ENCODE assay signal across 10 mouse cellular contexts in genomic region chr5:111639476-111640287, GRCm38 (mm10).
DNase-seq lines count a peak whose midpoint lies in the region; ATAC-seq and TF ChIP-seq lines count a peak whose summit lies in the region.
"Had no signal": no experiment of that assay in that cellular context is flagged by ENCODE, and none has a peak within 500 bp of the region (broad histone marks: within the 10 kb centered on the region; RNA-seq: fewer than 3 reads in every experiment).

No protein-coding gene starts in this region.

- no peak for ATAC-seq in kidney, postnatal 0 days (replicated peaks; ENCODE audit: low FRiP score, low read depth)
- no peak for ATAC-seq in forebrain, embryonic 12.5 days (ENCODE audit: low FRiP score)
- ATAC-seq in intestine, embryonic 16.5 days = peak; percentile 33; the same call in 1 of the 2 replicates
- peak; percentile 45; the same call in 1 of the 2 replicates for ATAC-seq in neural tube, embryonic 11.5 days (ENCODE audit: insufficient read depth, low FRiP score, low TSS enrichment)

- no peak overlapping the region for H3K27ac ChIP-seq in kidney, postnatal 0 days
- peak overlapping the region; percentile 14; the same call in 1 of the 2 replicates for H3K27ac ChIP-seq in forebrain, embryonic 12.5 days
- H3K27ac ChIP-seq in intestine, embryonic 16.5 days (ENCODE audit: low read length) = no peak overlapping the region
- no peak overlapping the region for H3K27ac ChIP-seq in neural tube, embryonic 11.5 days (ENCODE audit: low read depth, low read length)
- H3K27ac ChIP-seq: gastrocnemius, adult 2 months had no signal

- H3K9me3 ChIP-seq in kidney, postnatal 0 days (replicated peaks; ENCODE audit: low read length) = no peaks in the 10 kb centered on the region
- no peaks in the 10 kb centered on the region for H3K9me3 ChIP-seq in forebrain, embryonic 12.5 days
- H3K9me3 ChIP-seq in intestine, embryonic 16.5 days (ENCODE audit: control insufficient read depth, low read length) = no peaks in the 10 kb centered on the region
- no peaks in the 10 kb centered on the region; the same call in 1 of the 2 replicates for H3K9me3 ChIP-seq in neural tube, embryonic 11.5 days (ENCODE audit: control insufficient read depth, low read length)

- H3K27me3 ChIP-seq in kidney, postnatal 0 days (ENCODE audit: insufficient read depth, low read length) = no peaks in the 10 kb centered on the region
- 0 out of 2 replicates have a peak, but pooled peaks cover 13% of the 10 kb centered on the region for H3K27me3 ChIP-seq in forebrain, embryonic 12.5 days
- no peaks in the 10 kb centered on the region for H3K27me3 ChIP-seq in intestine, embryonic 16.5 days (replicated peaks; ENCODE audit: control insufficient read depth, insufficient read depth, low read length)
- no peaks in the 10 kb centered on the region for H3K27me3 ChIP-seq in neural tube, embryonic 11.5 days (ENCODE audit: control insufficient read depth, insufficient read depth, low read length)

- no peak for TF ChIP-seq CTCF in kidney, postnatal 0 days (IDR thresholded peaks at IDR 0.05; ENCODE audit: low read depth)

- WGBS in kidney, postnatal 0 days = 5% methylated on average over 28 of the region's 29 CpGs
- 6% methylated on average over 29 of the region's 29 CpGs for WGBS in forebrain, embryonic 12.5 days
- 9% methylated on average over 27 of the region's 29 CpGs for WGBS in intestine, embryonic 16.5 days
- WGBS in neural tube, embryonic 11.5 days = 2% methylated on average over 29 of the region's 29 CpGs

- no peak overlapping the region for H3K9ac ChIP-seq in kidney, postnatal 0 days (ENCODE audit: low read depth, low read length)
- peak overlapping the region; percentile 31 for H3K9ac ChIP-seq in forebrain, embryonic 12.5 days
- H3K9ac ChIP-seq in intestine, embryonic 16.5 days (ENCODE audit: low read depth, low read length) = peak overlapping the region; percentile 39; the same call in 1 of the 2 replicates
- no peak overlapping the region for H3K9ac ChIP-seq in neural tube, embryonic 11.5 days (ENCODE audit: low read length)

- H3K4me3 ChIP-seq in kidney, postnatal 0 days (replicated peaks; ENCODE audit: low read depth, low read length) = no peak overlapping the region
- peak overlapping the region; percentile 14 for H3K4me3 ChIP-seq in forebrain, embryonic 12.5 days (replicated peaks)
- no peak overlapping the region for H3K4me3 ChIP-seq in intestine, embryonic 16.5 days (ENCODE audit: low read length)
- H3K4me3 ChIP-seq in neural tube, embryonic 11.5 days (ENCODE audit: low read depth, low read length) = no peak overlapping the region
- H3K4me3 ChIP-seq: gastrocnemius, adult 2 months had no signal

- H3K4me2 ChIP-seq in kidney, postnatal 0 days (ENCODE audit: low read length) = peak overlapping the region; percentile 29
- peak overlapping the region; percentile 50 for H3K4me2 ChIP-seq in forebrain, embryonic 12.5 days
- H3K4me2 ChIP-seq in intestine, embryonic 16.5 days (ENCODE audit: low read depth, low read length) = peak overlapping the region; percentile 36; the same call in 1 of the 2 replicates
- H3K4me2 ChIP-seq in neural tube, embryonic 11.5 days (ENCODE audit: low read depth) = peak overlapping the region; percentile 26

- H3K4me1 ChIP-seq in kidney, postnatal 0 days (replicated peaks; ENCODE audit: insufficient read depth, low read length) = no peaks in the 10 kb centered on the region
- H3K4me1 ChIP-seq in forebrain, embryonic 12.5 days = peaks cover 42% of the 10 kb centered on the region
- peaks cover 10% of the 10 kb centered on the region for H3K4me1 ChIP-seq in intestine, embryonic 16.5 days (ENCODE audit: control insufficient read depth, insufficient read depth, low read length)
- peaks cover 8% of the 10 kb centered on the region for H3K4me1 ChIP-seq in neural tube, embryonic 11.5 days (ENCODE audit: control insufficient read depth, insufficient read depth, low read length)

- H3K36me3 ChIP-seq in kidney, postnatal 0 days (ENCODE audit: insufficient read depth, low read length) = no peaks in the 10 kb centered on the region
- H3K36me3 ChIP-seq in forebrain, embryonic 12.5 days (replicated peaks) = no peaks in the 10 kb centered on the region
- H3K36me3 ChIP-seq in intestine, embryonic 16.5 days (ENCODE audit: control insufficient read depth, insufficient read depth, low read length) = no peaks in the 10 kb centered on the region
- no peaks in the 10 kb centered on the region for H3K36me3 ChIP-seq in neural tube, embryonic 11.5 days (ENCODE audit: control insufficient read depth, insufficient read depth, low read length)

- peak; percentile 73 for DNase-seq in kidney, postnatal 0 days (ENCODE audit: low spot score)
- no peak for DNase-seq in kidney, adult 11 months
- DNase-seq in neural tube, embryonic 11.5 days (ENCODE audit: low spot score) = peak; percentile 43
- no peak for DNase-seq in cerebellum, adult 8-10 months
- no peak for DNase-seq in cerebellum, adult 9-11 months
- no peak for DNase-seq in thymus, postnatal 0 days (ENCODE audit: low spot score)
- DNase-seq: gastrocnemius, adult 2 months; thymus, postnatal 36 days had no signal

Comparison
In these comparisons a context has a peak if more than half of its experiments do, and no peak if none do; other contexts are left out.
1. DNase-seq: peak in kidney, postnatal 0 days (single experiment) and neural tube, embryonic 11.5 days (single experiment); none in kidney, adult 11 months (single experiment), cerebellum, adult 8-10 months (single experiment), cerebellum, adult 9-11 months (single experiment) and thymus, postnatal 0 days (single experiment).
2. ATAC-seq: peak in intestine, embryonic 16.5 days (single experiment) and neural tube, embryonic 11.5 days (single experiment); none in kidney, postnatal 0 days (single experiment) and forebrain, embryonic 12.5 days (single experiment).
3. H3K9ac ChIP-seq: peak in forebrain, embryonic 12.5 days (single experiment) and intestine, embryonic 16.5 days (single experiment); none in kidney, postnatal 0 days (single experiment) and neural tube, embryonic 11.5 days (single experiment).
4. Peak in every context shown above with its lines, with median percentiles within 50 percentile points of each other: H3K4me2 ChIP-seq.